Mouse (Mus musculus): ENCODE results near the gene Myt1l. TPM values are rescaled to one million over a fixed set of nuclear protein-coding genes. Genes with fewer than 3 reads are reported as not detected.

The Myt1l gene
- total RNA-seq (2021): 1 to 10 TPM; 1.5 to 2.1 TPM
- long read RNA-seq, experiment 1, partial matches to known transcripts: 2 of 2 reads
- long read RNA-seq, experiment 1, other reads (novel, unspliced or antisense): 0 of 2 reads
- long read RNA-seq, experiment 2, partial matches to known transcripts: 0 of 1 reads
- long read RNA-seq, experiment 2, other reads (novel, unspliced or antisense): 0 of 1 reads

DNA sequence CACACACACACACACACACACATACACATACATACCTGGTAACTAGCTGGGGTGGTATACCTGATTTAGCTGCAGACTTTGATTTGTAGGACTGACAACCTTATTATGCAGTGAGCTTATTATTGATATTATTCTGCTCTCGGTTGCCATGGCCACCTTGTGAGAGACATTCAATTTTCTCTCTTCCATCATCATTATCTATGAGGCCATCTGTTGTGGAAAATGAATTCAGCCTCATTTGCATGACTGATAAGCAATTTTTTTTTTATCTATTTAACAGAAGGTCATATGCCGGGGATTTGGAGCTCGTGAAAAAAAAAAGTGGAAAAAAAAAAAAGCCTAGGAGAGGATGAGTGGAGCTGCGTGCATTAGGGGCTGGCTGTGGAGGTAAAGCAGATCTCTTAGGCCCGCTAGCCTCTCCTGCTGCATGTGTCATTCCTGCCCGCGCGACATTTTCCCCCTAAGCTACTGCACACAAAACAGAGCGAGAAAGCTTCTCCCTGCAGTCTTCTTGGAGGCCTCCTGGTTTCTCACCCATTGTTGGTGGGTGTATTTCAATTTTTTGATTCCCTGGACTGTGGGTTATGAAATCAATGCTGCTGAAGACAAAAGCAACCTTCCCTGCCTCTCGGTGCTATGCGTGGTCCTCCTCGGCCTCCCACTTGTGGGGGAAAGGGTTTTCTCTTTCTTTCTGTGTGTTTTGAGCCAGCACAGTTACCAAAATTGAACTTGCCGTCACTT lies at the start of gene Myt1l:
Gene Myt1l (plus strand): TSS at position 354 of the 741 bp plus-strand sequence.
- DNase-seq: no peak

GRCm38 (mm10) chr12:29486424-29487035 lies 41.7 kb upstream of the Myt1l start:
- DNase-seq: no peak

DNA sequence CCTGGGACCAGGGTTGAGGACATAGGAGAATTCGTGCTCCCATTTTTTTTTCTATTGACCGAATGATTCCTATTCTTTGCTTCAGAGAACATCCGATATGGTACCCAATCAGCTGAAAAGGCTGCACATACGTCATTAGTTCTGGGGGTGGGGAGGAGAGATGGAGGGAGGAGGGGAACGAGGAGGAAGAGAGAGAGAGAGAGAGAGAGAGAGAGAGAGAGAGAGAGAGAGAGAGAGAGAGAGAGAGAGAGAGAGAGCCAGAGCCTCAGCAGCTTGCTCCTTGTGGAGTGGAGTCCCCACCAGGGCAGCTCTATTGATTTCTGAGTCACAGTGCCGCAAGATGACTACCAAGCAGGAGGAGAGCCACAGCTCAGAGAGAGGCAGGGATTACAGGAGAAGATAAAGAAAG lies 1.9 kb upstream of the Myt1l start:
- DNase-seq: no peak

- DNase-seq: no peak
These were observed 979 bp upstream of the Myt1l start for GRCm38 (mm10) chr12:29527048-29527761.

DNA sequence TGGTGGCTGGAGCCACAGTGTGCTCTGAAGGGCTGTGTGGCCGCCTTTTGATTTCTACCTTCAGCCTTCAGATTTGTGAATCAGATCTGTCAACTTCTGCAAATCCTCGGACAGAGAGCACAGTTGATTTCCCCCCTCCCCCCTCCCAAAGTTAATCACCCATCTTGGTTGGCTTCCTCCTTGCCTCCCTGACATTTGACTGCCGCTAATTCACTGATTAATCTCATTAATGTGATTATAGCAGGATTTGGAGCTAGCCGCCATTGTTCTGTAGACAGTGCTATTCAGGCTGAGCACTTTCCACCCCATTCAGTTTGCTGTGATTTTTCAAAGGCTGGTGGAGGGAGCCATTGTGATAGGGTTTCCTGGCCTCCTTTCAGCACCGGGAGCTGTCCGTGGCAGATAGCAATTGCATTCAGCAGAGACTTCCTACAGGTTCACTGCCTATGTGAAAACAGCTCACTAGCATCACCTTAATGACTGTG lies 2.1 kb downstream of the Myt1l start:
- peak; percentile 42 to 62 for DNase-seq

GRCm38 (mm10) chr12:29530823-29531222 lies 2.6 kb downstream of the Myt1l start:
- no peak for DNase-seq

- no peak for DNase-seq
These were observed 5.1 kb downstream of the Myt1l start for GRCm38 (mm10) chr12:29533071-29533876.

- DNase-seq: no peak
These were observed 6.1 kb downstream of the Myt1l start for GRCm38 (mm10) chr12:29534326-29534725.

GRCm38 (mm10) chr12:29534761-29535300 lies 6.6 kb downstream of the Myt1l start:
- no peak for DNase-seq

DNA sequence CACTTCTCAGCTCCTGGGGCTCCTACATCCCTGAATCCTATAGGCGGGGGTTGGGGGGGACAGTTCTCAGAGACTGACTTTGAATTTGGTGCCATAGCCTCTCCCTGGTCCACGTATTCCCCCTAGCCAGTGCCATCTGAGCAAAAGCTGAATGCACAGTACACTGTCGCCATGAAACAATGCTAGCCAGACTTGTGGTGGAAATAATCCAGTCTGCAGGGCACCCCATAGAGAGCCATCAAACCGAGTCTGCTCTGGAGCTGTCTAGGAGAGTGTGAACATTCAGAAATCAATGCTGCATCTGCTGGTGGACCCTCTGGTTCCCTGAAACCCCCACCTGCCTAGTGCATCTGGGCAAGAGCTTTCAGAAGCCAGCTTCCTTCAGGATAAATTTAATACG lies 9.7 kb downstream of the Myt1l start:
- DNase-seq: no peak

DNA sequence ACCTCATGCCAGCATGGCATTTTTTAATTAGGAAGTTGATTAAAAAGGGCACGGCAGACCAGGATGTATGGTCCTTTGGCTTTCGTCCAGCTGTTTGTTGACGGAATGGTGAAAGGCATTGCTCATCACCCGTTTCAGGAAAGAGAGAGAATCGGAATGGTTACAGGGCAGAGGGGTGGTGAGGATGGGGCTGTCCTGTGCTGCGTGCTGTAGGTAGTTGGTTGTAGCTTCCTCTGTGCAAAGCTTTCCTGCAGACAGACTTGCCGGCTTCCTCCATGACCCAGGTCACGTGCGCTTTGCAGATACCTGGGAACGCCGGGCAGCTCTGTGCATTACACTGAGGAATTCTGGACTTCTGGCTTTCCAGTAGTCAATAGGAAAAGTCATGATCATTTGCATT lies 10.3 kb downstream of the Myt1l start:
- DNase-seq: no peak

DNA sequence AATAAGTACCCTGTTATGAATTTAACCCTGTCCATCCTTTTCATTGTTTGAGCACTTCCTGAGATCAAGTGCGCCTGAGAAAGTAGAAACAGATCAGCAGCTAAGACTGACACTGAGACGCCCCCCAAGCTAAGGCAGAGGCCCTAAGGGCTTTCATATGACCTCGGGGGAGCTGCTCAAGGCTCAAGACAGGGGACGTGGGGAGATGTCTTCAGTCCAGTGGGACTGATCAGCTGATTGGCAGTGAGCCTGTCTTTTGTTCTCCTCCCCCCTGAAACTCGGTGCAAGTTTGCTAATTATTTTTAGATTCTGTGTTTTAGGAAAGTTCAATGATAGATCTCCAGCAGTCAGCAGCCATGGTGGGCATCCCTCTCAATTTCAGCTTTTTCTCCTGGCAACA lies 10.9 kb downstream of the Myt1l start:
- no peak for DNase-seq

DNA sequence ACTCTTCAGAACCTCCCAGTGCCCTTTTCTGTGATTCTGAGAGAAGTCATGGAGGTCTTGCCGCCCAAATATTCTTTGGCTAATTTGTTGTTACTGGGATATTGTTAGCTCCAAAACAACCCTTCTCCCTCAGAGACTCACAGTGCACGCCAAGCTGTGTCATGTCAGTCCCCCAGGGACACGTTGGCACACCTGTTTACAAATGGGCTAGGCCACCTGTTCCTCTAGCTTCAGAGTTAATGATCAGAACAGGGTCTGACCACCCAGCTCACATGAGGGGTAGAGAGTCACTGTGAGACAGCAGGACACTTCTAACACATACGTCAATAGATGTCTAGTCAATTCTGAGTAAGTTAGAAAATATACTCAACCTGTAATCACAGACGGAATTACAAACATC lies 12.6 kb downstream of the Myt1l start:
- DNase-seq: no peak

DNA sequence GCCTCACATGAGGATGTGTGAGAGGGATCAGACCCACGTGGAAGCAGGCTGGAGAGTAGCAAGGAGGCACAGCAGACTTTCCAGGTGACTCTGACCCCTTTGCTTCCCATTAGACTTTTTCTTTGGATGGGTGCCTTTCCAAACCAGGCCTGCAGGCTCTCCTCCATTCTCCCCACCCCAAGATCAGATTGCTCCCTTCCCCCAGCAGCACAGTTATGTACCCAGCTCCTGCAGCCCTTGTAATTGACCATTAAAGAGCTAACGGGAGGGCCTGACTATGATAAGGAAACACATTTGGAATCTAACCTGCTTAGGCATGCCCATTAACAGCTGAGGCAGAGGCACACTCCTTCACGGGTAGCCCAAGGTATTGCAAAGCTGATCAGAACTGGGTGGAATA lies 17.9 kb downstream of the Myt1l start:
- DNase-seq: no peak

- no peak for DNase-seq
These were observed 18.9 kb downstream of the Myt1l start for GRCm38 (mm10) chr12:29547112-29547511.

GRCm38 (mm10) chr12:29547755-29548154 lies 19.6 kb downstream of the Myt1l start:
- no peak for DNase-seq

DNA sequence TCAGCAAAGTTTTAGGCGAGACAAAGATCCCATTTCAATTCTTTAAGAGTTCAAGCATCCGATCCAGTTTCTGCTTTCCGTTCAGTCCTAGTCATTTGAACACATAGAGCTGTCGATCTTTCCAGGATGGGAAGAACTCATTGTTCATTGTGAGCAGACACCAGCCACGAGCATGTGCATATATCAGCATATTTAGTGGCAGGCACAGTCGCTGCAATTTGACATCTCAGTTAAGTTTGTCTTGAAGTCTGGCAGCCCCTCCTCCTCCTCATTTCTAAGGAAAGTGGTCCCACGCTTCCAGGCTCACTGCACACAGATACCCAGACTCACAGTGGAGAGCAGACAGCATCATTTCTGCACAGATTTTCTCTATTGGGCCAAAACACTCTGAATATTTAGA lies 25.0 kb downstream of the Myt1l start:
- DNase-seq: no peak

GRCm38 (mm10) chr12:29555718-29556117 lies 27.5 kb downstream of the Myt1l start:
- DNase-seq: no peak

GRCm38 (mm10) chr12:29556408-29556807 lies 28.2 kb downstream of the Myt1l start:
- no peak for DNase-seq

DNA sequence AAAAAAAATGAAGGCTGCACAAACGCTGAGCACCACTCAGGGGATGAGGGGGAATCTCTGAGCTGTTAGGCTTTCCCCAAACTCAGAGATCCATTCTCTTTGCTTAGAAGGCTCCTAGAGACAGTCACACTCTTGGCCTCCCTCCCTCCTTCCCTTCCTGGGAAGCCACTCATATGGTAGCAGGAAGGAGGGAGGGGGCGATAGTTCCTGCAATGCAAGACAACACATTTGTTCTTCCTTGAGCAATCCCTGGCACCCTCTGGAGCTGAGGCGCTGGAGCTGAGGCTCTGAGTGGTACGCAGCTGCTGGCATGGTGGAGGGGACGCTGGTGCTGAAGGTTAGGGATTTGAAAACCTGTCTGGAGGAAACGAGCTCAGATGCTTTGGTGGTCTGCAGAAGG lies 28.7 kb downstream of the Myt1l start:
- no peak for DNase-seq

GRCm38 (mm10) chr12:29559769-29560168 lies 31.6 kb downstream of the Myt1l start:
- no peak for DNase-seq

DNA sequence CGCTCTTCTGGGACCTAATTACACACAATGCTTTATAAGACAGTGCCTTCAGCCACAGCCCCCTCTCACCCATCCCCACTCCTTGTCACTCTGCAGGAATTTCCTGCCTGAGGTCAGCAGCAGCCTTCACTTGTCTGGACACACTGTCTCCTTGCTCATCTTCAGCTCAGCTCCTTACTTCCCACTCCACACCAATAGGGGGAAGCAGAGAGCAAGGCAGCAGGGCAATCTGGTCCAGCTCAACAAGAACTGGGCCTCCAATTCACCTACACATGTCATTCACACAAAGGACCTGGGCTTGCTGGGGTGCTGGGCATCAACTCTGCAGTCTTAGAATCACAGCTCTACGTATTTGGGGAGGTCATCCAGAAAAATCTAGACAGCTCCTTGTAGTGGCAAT lies 33.0 kb downstream of the Myt1l start:
- no peak for DNase-seq
